In the genomic region with DNA sequence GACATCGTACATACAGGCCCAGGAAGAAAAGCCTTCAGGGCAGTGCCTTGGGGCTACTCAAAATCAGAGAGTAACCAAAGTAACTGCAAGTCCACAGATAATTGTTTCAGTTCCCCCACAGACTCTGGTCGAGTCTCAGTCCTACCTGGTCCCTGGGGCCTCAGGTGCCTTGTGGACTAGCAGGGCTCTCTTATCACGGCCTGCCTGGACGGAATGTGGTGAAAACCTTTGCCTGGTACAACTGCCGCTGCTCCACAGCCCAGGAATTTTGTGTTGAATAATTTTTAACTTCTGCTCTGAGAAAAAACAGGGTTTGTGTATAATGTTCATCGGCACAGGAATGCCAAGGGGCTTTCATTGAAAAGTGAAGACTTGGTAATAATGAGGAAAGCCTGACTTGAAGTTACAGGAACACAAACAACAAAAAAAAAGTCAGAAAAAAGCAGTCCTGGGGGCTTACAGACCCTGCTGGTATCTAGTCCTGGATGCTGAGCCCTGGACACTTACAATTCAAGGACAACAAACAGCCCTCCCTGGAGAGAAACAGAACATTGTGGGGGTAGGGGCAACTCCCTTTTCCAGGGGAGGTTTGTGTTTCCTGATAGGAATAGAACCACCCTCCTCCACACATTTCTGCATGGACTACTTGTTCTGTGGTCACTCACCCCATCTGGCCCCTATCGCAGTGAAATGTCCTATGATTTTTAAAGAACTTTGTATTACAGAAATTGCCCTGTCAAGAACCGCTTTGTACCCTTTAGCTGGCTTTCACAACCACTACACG, we compare ENCODE assay signal across 16 mouse cellular contexts. TPM values are rescaled to one million over a fixed set of nuclear protein-coding genes. Genes with fewer than 3 reads are reported as not detected.
DNase-seq lines count a peak whose midpoint lies in the region; ATAC-seq and TF ChIP-seq lines count a peak whose summit lies in the region.
"Had no signal": no experiment of that assay in that cellular context is flagged by ENCODE, and none has a peak within 500 bp of the region (broad histone marks: within the 10 kb centered on the region; RNA-seq: fewer than 3 reads in every experiment).

No protein-coding gene starts in this region.

- no peak overlapping the region for H3K4me3 ChIP-seq in lung, embryonic 14.5 days (ENCODE audit: low read depth, low read length)
- no peak overlapping the region for H3K4me3 ChIP-seq in testis, adult 2 months (ENCODE audit: control insufficient read depth, low read depth, low read length)
- no peak overlapping the region for H3K4me3 ChIP-seq in hindbrain, embryonic 11.5 days (ENCODE audit: low read depth, low read length)
- no peak overlapping the region for H3K4me3 ChIP-seq in thymus, adult 2 months (ENCODE audit: control insufficient read depth, insufficient read depth, low read length)
- H3K4me3 ChIP-seq: left cerebral cortex, adult 2 months; myocyte had no signal

- H3K36me3 ChIP-seq in lung, embryonic 14.5 days (ENCODE audit: insufficient read depth), result no peaks in the 10 kb centered on the region
- no peaks in the 10 kb centered on the region for H3K36me3 ChIP-seq in testis, adult 2 months (ENCODE audit: control insufficient read depth, insufficient read depth, low read length)
- no peaks in the 10 kb centered on the region for H3K36me3 ChIP-seq in hindbrain, embryonic 11.5 days (ENCODE audit: control insufficient read depth, insufficient read depth, low read length)
- no peaks in the 10 kb centered on the region for H3K36me3 ChIP-seq in thymus, adult 2 months (ENCODE audit: control insufficient read depth, insufficient read depth, low read length)

- ATAC-seq in lung, embryonic 14.5 days (ENCODE audit: insufficient read depth), result no peak
- no peak for ATAC-seq in hindbrain, embryonic 11.5 days (ENCODE audit: low FRiP score)
- ATAC-seq: forebrain, embryonic 14.5 days; inflammation-experienced regulatory T-cells, adult 6 months; Patski had no signal

- peak overlapping the region; percentile 36 for H3K4me2 ChIP-seq in lung, embryonic 14.5 days
- no peak overlapping the region for H3K4me2 ChIP-seq in hindbrain, embryonic 11.5 days (replicated peaks; ENCODE audit: low read depth, low read length)

- H3K4me1 ChIP-seq in lung, embryonic 14.5 days (ENCODE audit: insufficient read depth), result peaks cover 4% of the 10 kb centered on the region; the same call in 1 of the 2 replicates
- H3K4me1 ChIP-seq in testis, adult 2 months (ENCODE audit: control insufficient read depth, insufficient read depth, low read length), result peaks cover 14% of the 10 kb centered on the region
- H3K4me1 ChIP-seq in hindbrain, embryonic 11.5 days (replicated peaks; ENCODE audit: control insufficient read depth, insufficient read depth, low read length), result no peaks in the 10 kb centered on the region
- H3K4me1 ChIP-seq in thymus, adult 2 months (replicated peaks; ENCODE audit: control insufficient read depth, insufficient read depth, low read length), result peaks cover 2% of the 10 kb centered on the region; the same call in 1 of the 2 replicates

- no peak for TF ChIP-seq POLR2A in testis, adult 2 months (IDR thresholded peaks at IDR 0.05; ENCODE audit: control insufficient read depth, low read depth, low read length)
- TF ChIP-seq POLR2A in thymus, adult 2 months (IDR thresholded peaks at IDR 0.05; ENCODE audit: control insufficient read depth, extremely low read depth, insufficient read depth, low read length, poor library complexity), result no peak

- no peaks in the 10 kb centered on the region for H3K9me3 ChIP-seq in lung, embryonic 14.5 days (ENCODE audit: low read depth, low read length)
- no peaks in the 10 kb centered on the region for H3K9me3 ChIP-seq in hindbrain, embryonic 11.5 days (ENCODE audit: control insufficient read depth, low read length)

- WGBS in lung, embryonic 14.5 days, result 59% methylated on average over 9 of the region's 9 CpGs
- WGBS in hindbrain, embryonic 11.5 days, result 83% methylated on average over 9 of the region's 9 CpGs
- WGBS in thymus, adult 2 months, result 93% methylated on average over 9 of the region's 9 CpGs

- no peak for TF ChIP-seq CTCF in lung, embryonic 14.5 days (IDR thresholded peaks at IDR 0.05; ENCODE audit: low read depth)
- TF ChIP-seq CTCF in testis, adult 2 months (IDR thresholded peaks at IDR 0.05; ENCODE audit: control insufficient read depth, insufficient read depth, insufficient replicate concordance, low read depth, low read length), result no peak
- TF ChIP-seq CTCF in thymus, adult 2 months (IDR thresholded peaks at IDR 0.05; ENCODE audit: borderline replicate concordance, control insufficient read depth, extremely low read depth, insufficient read depth, low read length, poor library complexity), result no peak

- H3K27me3 ChIP-seq in lung, embryonic 14.5 days (ENCODE audit: insufficient read depth, low read length), result no peaks in the 10 kb centered on the region
- no peaks in the 10 kb centered on the region for H3K27me3 ChIP-seq in testis, adult 2 months (ENCODE audit: control insufficient read depth, insufficient read depth, low read length)
- H3K27me3 ChIP-seq in hindbrain, embryonic 11.5 days (ENCODE audit: control insufficient read depth, insufficient read depth, low read length), result no peaks in the 10 kb centered on the region
- no peaks in the 10 kb centered on the region for H3K27me3 ChIP-seq in thymus, adult 2 months (ENCODE audit: control insufficient read depth, insufficient read depth, low read length)
- H3K27me3 ChIP-seq: Patski had no signal

- peak overlapping the region; percentile 89 for H3K27ac ChIP-seq in lung, embryonic 14.5 days (ENCODE audit: low read depth)
- H3K27ac ChIP-seq in testis, adult 2 months (ENCODE audit: control insufficient read depth, insufficient read depth, low read depth, low read length), result peak overlapping the region; percentile 78
- H3K27ac ChIP-seq in hindbrain, embryonic 11.5 days (ENCODE audit: low read depth, low read length), result no peak overlapping the region
- H3K27ac ChIP-seq in thymus, adult 2 months (ENCODE audit: control insufficient read depth, insufficient read depth, low read length), result no peak overlapping the region
- H3K27ac ChIP-seq: left cerebral cortex, adult 2 months had no signal

- DNase-seq in lung, embryonic 14.5 days, result peak; percentile 46
- DNase-seq in lung, postnatal 25 days (ENCODE audit: low spot score), result no peak
- DNase-seq in kidney, adult 11 months, result peak; percentile 79
- peak; percentile 82 for DNase-seq in kidney, postnatal 14 days
- no peak for DNase-seq in frontal cortex, adult 2 months (ENCODE audit: extremely low spot score in 1 of 2, low spot score in 1 of 2)
- no peak for DNase-seq in hindbrain, embryonic 11.5 days (ENCODE audit: low spot score)
- no peak for DNase-seq in thymus, adult 2 months
- DNase-seq: cerebellum, adult 9-10 months; gastrocnemius, postnatal 14 days had no signal

- H3K9ac ChIP-seq in lung, embryonic 14.5 days, result 0 out of 2 replicates have a peak overlapping the region, but pooled peaks have one; percentile 8
- H3K9ac ChIP-seq in hindbrain, embryonic 11.5 days (ENCODE audit: low read depth, low read length), result no peak overlapping the region

RNA-seq across cellular contexts. Expression of a gene that starts 25.1 kb away (rescaled TPM):
- 2.1 and 3.0 TPM in 2 replicates for polyA plus RNA-seq in lung, embryonic 14.5 days (2014; fragmentation: Nextera tagmentation; extraction: Ambion mirVana)
- 641 and 673 TPM in 2 replicates for polyA plus RNA-seq in testis, adult 2 months (2012; rRNA removed)
- polyA plus RNA-seq in frontal cortex, adult 2 months (2012; rRNA removed), result 0.04 and 0.06 TPM in 2 replicates
- 0.10 TPM in 1 of 2 replicates, not detected in the other for polyA plus RNA-seq in hindbrain, embryonic 11.5 days (2014; fragmentation: Nextera tagmentation; extraction: Ambion mirVana)
- polyA plus RNA-seq in thymus, adult 2 months (2012; rRNA removed), result 2.4 and 3.5 TPM in 2 replicates
- polyA plus RNA-seq: forebrain, embryonic 14.5 days; heart, postnatal 0 days; myocyte had no signal

RNA-seq across cellular contexts. Expression of a gene that starts 25.5 kb away (rescaled TPM):
- polyA plus RNA-seq in lung, embryonic 14.5 days (2014; fragmentation: Nextera tagmentation; extraction: Ambion mirVana), result 49.4 and 55.7 TPM in 2 replicates
- 104 and 121 TPM in 2 replicates for polyA plus RNA-seq in testis, adult 2 months (2012; rRNA removed)
- 34.8 and 38.7 TPM in 2 replicates for polyA plus RNA-seq in frontal cortex, adult 2 months (2012; rRNA removed)
- polyA plus RNA-seq in hindbrain, embryonic 11.5 days (2014; fragmentation: Nextera tagmentation; extraction: Ambion mirVana), result 44.0 and 44.4 TPM in 2 replicates
- 89.1 and 93.3 TPM in 2 replicates for polyA plus RNA-seq in thymus, adult 2 months (2012; rRNA removed)

RNA-seq across cellular contexts. Expression of a gene that starts 46.0 kb away (rescaled TPM):
- polyA plus RNA-seq in lung, embryonic 14.5 days (2014; fragmentation: Nextera tagmentation; extraction: Ambion mirVana), result 0.43 and 0.72 TPM in 2 replicates
- polyA plus RNA-seq in testis, adult 2 months (2012; rRNA removed), result 0.72 and 0.85 TPM in 2 replicates
- 1.5 and 2.5 TPM in 2 replicates for polyA plus RNA-seq in frontal cortex, adult 2 months (2012; rRNA removed)
- polyA plus RNA-seq in hindbrain, embryonic 11.5 days (2014; fragmentation: Nextera tagmentation; extraction: Ambion mirVana), result 0.73 and 0.76 TPM in 2 replicates
- polyA plus RNA-seq in thymus, adult 2 months (2012; rRNA removed), result 2.9 and 3.5 TPM in 2 replicates
- polyA plus RNA-seq: heart, postnatal 0 days; inflammation-experienced regulatory T-cells, adult 6 months had no signal

RNA-seq across cellular contexts. Expression of a gene that starts 58.3 kb away (rescaled TPM):
- polyA plus RNA-seq in lung, embryonic 14.5 days (2014; fragmentation: Nextera tagmentation; extraction: Ambion mirVana), result 1.3 TPM in 2 replicates
- polyA plus RNA-seq in testis, adult 2 months (2012; rRNA removed), result not detected in 2 replicates
- 0.22 and 0.27 TPM in 2 replicates for polyA plus RNA-seq in frontal cortex, adult 2 months (2012; rRNA removed)
- polyA plus RNA-seq in hindbrain, embryonic 11.5 days (2014; fragmentation: Nextera tagmentation; extraction: Ambion mirVana), result 0.74 and 2.4 TPM in 2 replicates
- polyA plus RNA-seq in thymus, adult 2 months (2012; rRNA removed), result 82.1 and 85.2 TPM in 2 replicates

Comparison
In these comparisons a context has a peak if more than half of its experiments do, and no peak if none do; other contexts are left out.
1. DNase-seq: peak in lung, embryonic 14.5 days (single experiment), kidney, adult 11 months (single experiment) and kidney, postnatal 14 days (single experiment); none in lung, postnatal 25 days (single experiment), frontal cortex, adult 2 months (0 of 2), hindbrain, embryonic 11.5 days (single experiment) and thymus, adult 2 months (single experiment).
2. H3K27ac ChIP-seq: peak in lung, embryonic 14.5 days (single experiment) and testis, adult 2 months (single experiment); none in hindbrain, embryonic 11.5 days (single experiment) and thymus, adult 2 months (single experiment).
3. RNA of a gene that starts 25.1 kb away (polyA plus RNA-seq): 641 to 673 TPM in testis, adult 2 months; 2.4 to 3.5 TPM in thymus, adult 2 months, 2.1 to 3.0 TPM in lung, embryonic 14.5 days, 0.04 to 0.06 TPM in frontal cortex, adult 2 months and 0.10 TPM in hindbrain, embryonic 11.5 days; every median in the first group is over 100 times any median in the second.